Mouse (Mus musculus): ENCODE measurements around the gene Smim13.
"Not testable (repeated sequence)": the region's sequence is repeated elsewhere in the genome, so short reads cannot be mapped to it uniquely, and the experiment has no call there.

The Smim13 gene

DNA sequence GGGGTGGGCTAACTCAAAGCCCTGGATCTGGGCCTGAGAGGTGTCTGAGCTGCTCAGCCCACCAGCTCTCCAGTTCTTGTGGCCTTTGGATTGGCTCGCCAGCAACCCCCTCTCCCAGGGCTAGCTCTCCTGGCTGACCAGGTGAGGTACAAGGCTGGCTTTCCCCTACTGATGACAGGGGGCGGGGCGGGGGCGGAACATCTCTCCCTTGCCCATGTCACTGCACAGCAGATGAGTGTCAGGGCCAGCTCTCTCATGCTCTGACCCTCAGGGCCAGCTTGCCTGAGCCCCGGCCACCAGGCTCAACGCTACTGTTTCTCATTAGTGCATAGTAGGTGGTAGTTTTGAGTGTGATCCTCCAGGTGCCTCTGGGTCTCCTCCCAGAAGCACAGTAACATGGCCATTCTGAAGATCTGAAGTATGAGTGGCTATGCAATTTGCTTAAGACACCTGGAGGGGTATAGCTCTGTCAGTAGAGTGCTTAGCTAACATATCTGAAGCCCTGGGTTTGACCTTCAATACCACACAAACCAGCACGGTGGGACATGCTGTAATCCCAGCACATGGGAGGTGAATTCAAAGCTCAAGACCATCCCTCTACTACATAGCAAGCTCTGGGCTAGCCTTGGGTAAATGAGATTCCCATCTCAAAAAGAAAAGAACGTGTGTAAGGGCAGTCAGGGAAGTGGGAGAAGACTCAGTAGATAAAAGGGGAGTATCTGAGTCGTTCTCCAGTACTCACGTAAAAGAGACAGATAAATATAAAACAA, 11.4 kb upstream of the Smim13 start:
- no peak for DNase-seq (ENCODE audit: low read depth)

DNA sequence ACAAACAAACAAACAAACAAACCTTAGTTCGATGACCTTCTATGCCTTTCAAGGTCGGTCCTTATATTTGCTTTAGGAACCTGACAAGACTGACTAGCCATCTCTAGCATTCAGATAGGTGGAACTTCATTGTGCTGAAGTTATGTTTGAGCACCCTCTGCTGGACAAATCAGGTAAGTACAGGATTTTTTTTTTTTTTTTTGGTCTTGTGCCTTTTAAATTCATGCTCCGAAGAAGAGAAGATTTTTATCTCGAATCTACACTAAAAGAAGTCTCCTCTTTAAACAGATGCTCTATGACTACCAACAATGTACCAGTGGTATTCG, 10.9 kb upstream of the Smim13 start:
- DNase-seq (ENCODE audit: low read depth) = peak; percentile 85

DNA sequence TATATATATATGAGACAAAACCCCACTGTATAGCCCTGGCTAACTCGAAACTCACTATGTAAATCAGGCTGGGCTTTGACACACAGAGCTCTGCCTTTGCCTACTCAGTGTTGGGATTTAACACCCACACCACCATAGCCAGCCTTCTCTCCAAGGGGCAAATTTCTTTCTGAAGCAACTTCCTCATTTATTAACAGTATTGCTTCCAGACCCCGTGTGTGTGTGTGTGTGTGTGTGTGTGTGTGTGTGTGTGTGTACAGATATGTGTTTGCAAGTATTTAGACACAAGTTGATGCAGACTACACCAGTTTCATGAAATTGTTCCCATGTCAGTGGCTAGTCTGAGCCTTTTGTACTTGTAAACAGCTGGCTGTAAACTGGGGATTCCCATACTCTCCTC, 8.1 kb upstream of the Smim13 start:
- DNase-seq (ENCODE audit: low read depth) = no peak

DNA sequence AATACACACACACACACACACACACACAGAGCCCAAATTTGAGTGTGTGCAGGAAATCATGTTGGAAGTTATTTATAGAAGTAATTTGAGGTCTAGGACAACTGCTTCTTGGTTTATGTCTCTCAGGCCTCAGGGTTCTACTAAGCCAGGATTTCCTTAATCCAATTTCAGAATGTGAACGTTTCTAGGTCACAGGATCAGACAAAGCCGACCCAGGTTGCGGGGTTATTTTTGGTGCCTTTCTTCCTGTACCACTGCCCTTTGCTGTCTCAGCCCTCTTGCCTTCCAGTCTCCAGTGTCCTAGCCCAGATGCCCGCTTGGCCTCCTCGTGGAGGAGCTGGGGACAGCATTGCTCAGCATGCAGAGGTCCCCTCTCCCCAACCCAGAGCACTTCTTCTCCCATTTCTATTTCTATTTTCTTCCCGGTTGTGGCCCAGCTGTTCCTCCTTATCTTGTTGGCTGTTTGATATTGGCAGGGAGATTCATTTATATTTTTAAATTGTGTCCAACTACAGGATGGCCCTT, 5.3 kb upstream of the Smim13 start:
- no peak for DNase-seq (ENCODE audit: low read depth)

DNA sequence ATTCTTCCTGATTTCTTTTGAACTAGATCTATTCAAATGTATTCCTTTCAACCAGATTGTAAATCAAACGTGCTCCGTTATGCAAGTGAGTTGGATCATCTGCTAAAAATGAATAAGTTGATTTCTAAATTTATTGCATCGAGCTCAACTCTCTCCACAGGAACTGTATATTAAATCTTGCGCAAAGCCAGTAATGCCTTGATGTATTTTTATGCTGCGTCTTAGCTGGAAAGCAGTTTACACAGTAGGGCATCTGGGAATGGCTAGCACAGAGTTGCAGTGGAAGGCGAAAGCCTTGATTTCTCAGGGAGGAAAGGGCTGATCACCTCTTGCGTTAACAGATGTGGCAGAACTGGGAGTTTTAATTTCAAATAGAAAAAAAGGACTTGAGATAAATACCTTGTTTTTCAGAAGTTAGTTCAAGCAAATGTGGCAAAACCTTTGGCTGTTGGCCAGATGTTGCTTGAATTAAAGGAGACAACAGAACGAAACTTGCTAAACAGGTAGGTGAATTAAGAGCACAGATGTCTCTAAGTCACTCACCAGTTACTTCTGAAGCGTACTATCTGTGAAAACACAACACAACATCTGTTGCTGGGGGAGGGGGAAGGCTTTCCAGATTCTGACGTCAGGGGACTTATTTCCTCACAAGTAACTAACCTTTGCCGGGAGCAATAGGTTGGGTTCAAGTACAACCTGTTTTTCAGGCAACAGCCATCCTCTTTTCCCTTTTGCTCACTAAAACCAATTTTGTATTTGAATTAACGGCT, 708 bp upstream of the Smim13 start:
- DNase-seq (ENCODE audit: low read depth) = no peak

DNA sequence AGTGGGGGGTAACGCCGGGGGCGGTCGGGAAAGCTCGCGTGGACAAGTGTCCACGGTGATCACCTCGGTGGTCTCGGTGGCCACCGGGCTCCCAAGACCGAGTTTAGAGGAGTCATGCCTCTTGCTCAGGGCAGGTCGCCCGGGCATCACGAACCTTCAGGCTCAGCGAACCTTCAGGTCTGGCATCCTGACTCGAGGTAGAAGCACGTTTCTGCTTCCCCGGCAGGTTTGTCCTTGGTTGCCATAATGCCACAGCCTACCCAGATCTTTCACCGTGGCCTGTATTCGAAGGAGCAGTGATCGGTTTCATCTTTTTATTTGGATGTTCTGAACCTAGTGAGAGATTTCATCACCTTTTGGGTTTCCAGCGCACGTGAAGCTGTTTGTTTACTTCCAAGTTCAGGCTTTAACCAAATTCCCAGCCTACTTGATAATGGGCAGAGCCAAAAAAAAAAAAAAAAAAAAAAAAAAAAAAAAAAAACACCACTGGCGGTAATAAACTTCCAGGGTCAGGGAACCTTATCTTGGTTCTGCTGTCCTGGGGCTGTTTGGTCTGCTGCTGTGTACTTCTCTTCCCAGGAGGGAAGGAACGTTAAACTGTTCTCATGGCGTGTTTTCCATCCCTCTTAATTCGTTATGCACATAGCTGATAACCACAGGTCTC, 806 bp downstream of the Smim13 start:
- peak; percentile 67 for DNase-seq (ENCODE audit: low read depth)

DNA sequence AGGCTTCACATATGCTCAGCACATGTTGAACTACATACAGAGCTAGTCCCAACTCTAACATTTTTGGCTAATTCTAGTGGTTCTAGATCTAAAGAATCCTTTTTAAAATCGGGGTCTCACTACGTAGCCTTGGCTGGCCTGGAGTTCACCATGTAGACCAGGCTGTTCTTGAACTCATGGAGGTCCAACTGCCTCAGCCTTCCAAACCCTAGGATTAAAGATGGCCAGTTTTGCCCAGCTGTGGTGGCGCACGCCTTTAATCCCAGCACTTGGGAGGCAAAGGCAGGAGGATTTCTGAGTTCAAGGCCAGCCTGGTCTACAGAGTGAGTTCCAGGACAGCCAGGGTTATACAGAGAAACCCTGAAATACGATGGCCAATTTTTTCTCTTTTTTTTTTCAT, 1.6 kb downstream of the Smim13 start:
- DNase-seq (ENCODE audit: low read depth) = peak; percentile 7

DNA sequence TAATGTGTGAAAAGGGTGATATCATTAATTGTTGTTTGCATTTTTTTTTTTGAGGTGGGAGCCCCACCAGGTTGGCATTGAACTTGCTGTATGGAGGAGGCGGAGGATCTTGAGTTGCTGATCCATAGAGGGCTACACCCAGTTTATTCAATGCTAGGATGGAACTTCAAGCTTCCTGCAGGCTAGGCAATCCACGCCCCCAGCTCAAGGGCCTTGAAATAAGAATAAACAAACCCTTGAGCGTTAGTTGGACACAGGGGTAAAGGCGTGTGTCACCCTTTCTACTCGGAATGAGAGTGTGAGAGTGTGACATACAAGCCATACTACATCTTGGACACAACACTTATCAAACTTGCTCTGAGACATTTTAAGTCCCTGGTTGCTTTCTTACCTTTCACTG, 2.0 kb downstream of the Smim13 start:
- DNase-seq (ENCODE audit: low read depth) = no peak

DNA sequence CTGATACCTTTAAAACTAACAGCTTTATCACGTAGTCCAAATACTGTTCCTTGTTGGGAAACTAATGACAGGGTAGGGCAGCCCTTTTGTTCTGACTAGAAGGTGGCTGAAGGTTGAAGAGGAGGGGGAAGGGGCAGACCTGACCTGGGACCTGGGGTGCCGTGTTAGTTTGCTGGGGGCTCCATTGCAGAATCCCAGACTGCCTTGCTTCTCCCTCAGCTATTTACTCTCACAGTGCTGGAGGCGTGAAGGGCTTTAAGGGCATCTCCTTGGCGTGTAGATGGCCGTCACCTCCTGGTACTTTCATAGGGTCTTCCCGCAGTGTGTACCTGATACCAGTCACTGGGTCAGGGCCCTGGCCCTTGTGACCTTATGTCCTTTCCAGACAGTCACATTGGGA, 2.5 kb downstream of the Smim13 start:
- no peak for DNase-seq (ENCODE audit: low read depth)

DNA sequence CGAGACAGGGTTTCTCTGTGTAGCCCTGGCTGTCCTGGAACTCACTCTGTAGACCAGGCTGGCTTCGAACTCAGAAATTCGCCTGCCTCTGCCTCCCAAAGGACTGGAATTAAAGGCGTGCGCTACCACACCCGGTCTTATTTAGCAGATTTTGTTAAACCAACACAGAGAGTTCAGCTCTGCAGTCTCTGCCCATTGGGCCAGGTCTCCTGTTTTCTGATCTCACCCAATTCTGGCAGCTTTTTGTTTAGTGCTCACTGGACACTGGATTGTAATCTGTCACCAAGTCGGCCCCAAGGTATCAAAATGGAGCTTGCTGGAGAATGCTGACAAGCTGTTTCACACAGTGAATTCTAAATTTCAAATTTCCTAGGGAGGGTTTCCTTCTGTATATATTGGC, 3.1 kb downstream of the Smim13 start:
- DNase-seq (ENCODE audit: low read depth) = no peak

DNA sequence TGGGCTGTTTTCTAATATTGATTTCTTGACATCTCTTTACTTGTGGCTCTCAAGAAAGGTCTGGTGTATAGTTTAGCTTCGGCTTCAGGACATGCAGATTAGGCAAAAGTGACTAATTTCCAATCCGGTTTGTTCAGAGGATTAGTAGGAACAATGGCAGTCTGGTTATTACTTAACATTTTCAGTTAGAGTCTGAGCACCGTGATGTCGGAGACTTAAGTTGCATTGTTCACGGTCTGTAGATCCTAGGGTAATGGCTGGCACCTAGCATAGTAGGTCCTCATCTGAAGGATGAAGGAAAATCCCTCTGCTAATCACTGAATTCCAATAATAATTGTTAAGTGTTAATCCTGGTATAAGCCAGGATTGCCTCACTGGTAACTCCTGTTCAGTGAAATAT, 6.5 kb downstream of the Smim13 start:
- no peak for DNase-seq (ENCODE audit: low read depth)

DNA sequence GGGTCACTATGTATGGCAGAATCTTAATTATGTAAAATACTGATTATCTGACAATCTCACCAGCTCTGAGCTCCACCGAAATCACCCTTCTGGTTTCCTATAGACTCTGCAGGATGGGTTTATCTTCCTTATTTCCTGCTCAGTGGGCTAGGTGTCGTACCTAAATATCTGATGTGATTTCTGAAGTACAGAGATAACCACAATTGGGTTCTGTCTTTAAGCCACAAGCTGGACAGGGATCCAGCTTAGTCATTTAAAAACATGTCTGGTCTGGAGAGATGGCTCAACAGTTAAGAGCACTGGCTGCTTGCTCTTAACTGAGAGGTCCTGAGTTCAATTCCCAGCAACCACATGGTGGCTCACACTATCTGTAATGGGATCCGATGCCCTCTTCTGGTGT, 7.3 kb downstream of the Smim13 start:
- DNase-seq (ENCODE audit: low read depth) = no peak

DNA sequence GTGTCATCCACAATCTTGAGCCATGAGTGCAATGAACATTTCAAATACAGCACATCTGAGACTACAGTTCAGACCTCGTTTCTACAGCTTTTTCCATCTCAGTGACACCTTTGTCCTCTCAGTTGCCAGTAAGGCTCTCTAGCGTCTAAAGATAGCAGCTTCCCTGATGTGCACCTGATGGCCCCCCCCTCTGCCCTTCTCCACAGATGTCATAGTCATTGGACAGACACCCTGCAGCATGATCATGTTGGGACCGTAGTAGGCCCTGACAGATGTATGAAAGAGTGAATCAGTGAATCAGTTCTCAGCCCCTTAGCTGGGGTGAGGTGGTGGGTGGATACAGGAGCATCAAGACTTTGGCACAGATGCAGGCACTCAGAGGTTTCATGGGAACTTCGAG, 8.2 kb downstream of the Smim13 start:
- no peak for DNase-seq (ENCODE audit: low read depth)

DNA sequence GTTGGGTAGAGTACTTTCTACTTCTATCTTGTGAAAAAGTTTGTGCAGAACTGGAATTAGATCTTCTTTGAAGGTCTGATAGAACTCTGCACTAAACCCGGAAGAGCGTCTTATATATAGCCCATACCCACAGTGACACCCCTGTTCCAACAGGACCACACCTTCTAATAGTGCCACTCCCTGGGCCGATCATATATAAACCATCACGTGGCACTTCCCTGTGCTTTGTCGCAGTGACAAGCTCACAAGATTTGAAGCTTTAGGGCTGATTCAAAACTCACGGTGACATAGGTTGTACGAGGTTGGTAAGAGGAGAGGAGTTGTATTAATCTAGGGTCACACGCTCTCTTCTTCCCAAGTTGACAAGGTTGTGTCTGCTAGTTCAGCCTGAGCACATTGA, 12.0 kb downstream of the Smim13 start:
- not testable (repeated sequence) for DNase-seq (ENCODE audit: low read depth)

DNA sequence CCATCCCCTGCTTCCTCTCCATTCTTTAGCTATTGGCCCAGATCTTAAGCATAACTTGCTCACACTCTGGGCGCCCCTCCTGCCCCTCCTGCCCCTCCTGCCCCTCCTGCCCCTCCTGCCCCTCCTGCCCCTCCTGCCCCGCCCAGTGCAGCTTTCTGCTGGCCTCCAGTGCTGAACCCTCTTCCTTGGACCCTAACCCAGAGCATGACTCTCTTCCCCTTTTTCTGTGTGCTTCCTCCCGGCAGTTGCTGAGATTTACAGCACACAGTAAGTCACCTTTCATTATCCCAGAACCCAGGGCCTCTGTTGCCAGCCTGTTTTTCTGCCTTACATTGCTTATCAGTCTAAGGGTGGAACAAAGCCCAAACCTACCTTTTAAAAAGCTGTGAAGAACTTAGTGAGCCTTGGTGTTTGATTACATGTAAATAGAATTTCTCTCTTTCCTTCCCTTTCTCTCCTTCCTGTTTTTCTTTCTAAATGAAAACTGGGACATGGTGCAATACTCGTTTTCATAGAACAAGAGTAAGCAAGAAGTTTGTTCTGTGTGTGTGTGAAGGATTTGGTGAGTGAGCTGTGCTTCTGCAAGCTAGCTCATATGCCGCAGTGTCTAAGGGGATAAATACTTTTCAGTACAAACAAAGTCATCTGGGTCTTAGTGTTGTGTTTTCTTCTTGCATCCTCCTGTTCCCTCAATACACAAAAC, 13.8 kb downstream of the Smim13 start:
- DNase-seq (ENCODE audit: low read depth) = no peak

DNA sequence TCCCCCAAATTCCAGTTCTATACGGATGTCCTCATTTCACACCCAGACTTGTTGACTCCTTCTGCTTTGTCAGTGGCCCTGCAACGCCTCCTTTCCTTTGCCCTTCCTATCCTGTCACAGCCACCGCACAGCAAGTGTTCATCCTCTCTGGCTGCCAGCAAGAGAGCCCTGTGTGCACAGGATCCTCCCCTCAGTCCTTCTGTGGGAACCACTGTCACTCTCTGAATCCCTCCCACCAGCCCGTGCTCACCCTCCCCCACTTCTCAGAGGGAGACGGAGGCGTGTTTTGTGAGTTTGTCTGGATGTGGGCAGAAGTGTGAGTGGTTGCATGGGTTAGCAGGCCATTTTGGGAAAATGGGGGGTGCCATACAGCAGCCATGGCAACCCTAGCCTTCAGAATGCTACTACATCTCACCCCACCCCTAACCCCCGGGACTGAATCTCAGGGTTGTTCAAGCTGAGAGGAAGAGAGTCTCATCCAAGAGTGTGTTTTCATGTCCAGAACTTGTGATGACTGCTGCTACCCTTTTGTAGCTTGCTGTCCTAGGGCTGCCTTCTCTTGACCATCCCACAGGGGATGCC, 18.3 kb downstream of the Smim13 start:
- no peak for DNase-seq (ENCODE audit: low read depth)

DNA sequence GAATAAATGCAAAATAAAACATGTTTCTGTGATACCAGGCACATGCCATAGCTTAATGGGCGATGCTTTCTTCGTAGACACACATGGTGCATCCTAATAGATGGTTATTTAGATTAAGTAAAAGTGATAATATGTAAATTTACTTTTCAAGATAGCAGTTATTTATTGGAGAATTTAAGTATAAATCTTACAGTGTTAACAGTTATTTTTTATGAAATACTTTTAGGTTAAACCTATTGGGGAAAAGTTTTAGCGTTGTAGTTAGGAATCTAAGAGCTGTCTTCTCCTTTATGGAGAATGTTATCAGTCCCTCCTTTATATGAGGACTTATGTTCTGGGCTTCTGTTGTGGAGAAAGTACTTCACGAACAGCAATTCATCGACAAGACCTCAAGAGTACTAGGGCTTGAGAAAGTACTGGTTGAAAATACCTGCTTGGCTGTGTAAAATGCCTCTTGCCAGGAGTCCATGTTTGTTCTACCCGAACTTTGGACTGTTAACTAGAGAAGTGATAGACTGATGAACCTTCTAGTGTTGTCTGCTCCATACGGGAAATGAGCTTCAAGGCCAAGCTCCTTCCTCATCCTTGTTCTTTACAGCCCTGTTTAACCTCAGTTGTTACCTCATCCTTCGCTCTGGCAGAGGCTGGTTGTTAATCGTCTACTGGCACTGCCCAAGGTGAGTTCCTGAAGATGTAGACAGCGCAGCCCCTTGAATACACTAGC, 24.4 kb downstream of the Smim13 start, which contains the start of gene Gm17364:
Gene Gm17364, minus strand, starts transcription at position 51 of the 724 bp plus-strand sequence.
- no peak for DNase-seq (ENCODE audit: low read depth)

DNA sequence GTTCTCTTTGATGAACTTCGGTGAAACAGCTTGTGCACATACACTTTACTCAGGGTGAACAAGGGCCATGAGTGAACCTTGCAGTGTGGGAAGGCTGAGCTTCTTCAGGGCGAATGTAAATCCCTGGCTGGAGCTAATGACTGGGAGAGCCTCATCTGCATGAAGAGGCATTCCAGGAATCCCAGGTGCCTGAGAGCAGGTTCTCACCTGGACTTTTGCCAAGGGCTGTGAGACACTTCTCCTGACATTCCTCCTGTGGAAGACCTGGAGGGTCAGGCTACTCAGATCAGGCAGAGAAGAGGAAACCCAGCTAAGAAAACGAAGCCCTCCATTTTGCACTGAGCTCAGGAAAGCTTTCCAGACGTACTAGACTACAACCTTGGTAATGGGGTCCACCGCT, 31.1 kb downstream of the Smim13 start:
- DNase-seq (ENCODE audit: low read depth) = no peak

DNA sequence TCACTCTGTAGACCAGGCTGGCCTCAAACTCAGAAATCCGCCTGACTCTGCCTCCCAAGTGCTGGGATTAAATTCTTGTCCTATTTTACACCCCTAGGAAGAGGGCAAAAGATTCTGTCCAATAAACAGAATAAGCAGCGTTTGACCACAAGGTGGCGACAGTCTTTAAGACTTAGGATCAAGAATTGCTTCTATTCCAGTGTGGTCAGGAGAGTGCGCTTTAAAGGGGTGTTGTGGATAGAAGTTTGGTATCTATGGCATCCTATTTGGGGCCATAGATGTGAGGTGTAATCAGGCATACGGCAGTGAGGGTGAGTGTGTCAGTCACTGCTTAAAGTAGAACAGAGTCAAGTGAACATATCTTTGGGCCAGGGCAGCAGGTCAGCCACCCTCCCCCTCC, 33.6 kb downstream of the Smim13 start:
- DNase-seq (ENCODE audit: low read depth) = peak; percentile 83

DNA sequence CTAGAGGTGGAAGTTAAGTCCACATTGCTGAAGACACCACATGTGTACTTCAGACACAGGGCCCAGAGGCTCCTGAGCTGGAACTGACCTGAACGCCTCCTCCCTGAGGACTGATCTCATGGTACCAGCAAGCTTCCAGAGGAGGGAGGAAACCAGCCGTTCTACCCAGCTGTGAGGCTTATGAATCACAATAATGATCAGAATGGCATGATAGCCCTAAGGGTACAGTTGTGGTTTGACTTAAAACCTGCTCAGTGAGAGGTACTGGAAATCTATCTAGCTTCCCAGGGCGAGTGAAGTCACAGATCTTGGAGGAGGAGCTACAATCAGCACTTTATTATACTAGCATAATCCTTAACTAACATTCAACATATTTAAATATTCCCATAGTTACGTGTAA, 35.8 kb downstream of the Smim13 start:
- DNase-seq (ENCODE audit: low read depth) = no peak

DNA sequence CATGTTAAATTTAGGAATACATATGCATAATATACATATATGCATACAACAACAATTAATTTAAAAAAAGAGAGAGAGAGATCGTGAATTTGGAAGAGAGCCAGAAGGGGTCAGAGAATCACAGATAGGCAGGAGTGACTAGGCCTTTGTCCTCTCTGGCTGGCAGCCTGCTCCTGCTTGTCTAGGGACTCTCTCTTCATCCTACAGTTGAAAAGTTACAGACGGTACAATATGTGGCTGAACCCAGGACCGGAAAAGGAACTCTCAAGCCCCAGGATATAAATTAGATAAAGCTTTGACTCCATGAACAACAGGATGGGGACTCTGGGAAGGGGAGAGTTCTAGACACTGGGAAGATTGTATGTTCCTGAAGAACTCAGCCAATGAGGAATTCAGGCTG, 36.6 kb downstream of the Smim13 start:
- DNase-seq (ENCODE audit: low read depth) = no peak
